Mouse (Mus musculus) myocyte (in vitro differentiated cells): Measurements from ENCODE around the gene Ppp1r8. TPM values are rescaled to one million over a fixed set of nuclear protein-coding genes. Genes with fewer than 3 reads are reported as not detected.

Experiments
- H3K27me3 ChIP-seq: one replicate; pipeline ENCODE4 v1.6.1; 2011; ENCODE audit not compliant: control insufficient read depth, insufficient read depth, insufficient read length
- H3K36me3 ChIP-seq: one replicate; pipeline ENCODE4 v1.6.1; 2011; ENCODE audit not compliant: control insufficient read depth, insufficient read depth
- H3K4me2 ChIP-seq: one replicate; pipeline ENCODE4 v1.6.1; 2011; ENCODE audit warnings: low read depth, control low read depth
- H3K4me3 ChIP-seq: one replicate; pipeline ENCODE4 v1.5.1; 2011; ENCODE audit warnings: mild to moderate bottlenecking, control low read depth, moderate library complexity
- H3K79me2 ChIP-seq: one replicate; pipeline ENCODE4 v1.6.1; 2011; ENCODE audit not compliant: control insufficient read depth, insufficient read depth
- H3ac ChIP-seq: one replicate; pipeline ENCODE4 v1.6.1; 2011; ENCODE audit not compliant: control insufficient read depth, insufficient read length
- CEBPB ChIP-seq: IDR thresholded peaks from 2 replicates; pipeline ENCODE4 v1.6.1; 2011; ENCODE audit warnings: mild to moderate bottlenecking, moderate library complexity; ENCODE audit not compliant: poor library complexity, insufficient read depth, severe bottlenecking
- E2F4 ChIP-seq: IDR thresholded peaks from one replicate; pipeline ENCODE4 v1.6.1; 2011; ENCODE audit warnings: mild to moderate bottlenecking, control low read depth, moderate library complexity; ENCODE audit not compliant: insufficient read depth
- MAX ChIP-seq: IDR thresholded peaks from one replicate; pipeline ENCODE4 v1.6.1; 2011; ENCODE audit warnings: low read depth, mild to moderate bottlenecking, control low read depth
- MYOD1 ChIP-seq, 3 experiments: IDR thresholded peaks; one replicate each; pipeline ENCODE4 v1.6.1; 2011; ENCODE audit warnings: control low read depth in 2 of 3, low read depth in 2 of 3, mild to moderate bottlenecking in 2 of 3, moderate library complexity in 1 of 3; ENCODE audit not compliant: insufficient read length in 2 of 3, control insufficient read depth in 1 of 3
- MYOG ChIP-seq, 3 experiments: IDR thresholded peaks; one replicate each; pipeline ENCODE4 v1.6.1; 2011; ENCODE audit warnings: control low read depth in 2 of 3, low read depth in 2 of 3, mild to moderate bottlenecking in 2 of 3; ENCODE audit not compliant: insufficient read length in 2 of 3, control insufficient read depth in 1 of 3, insufficient read depth in 1 of 3
- POLR2A ChIP-seq: IDR thresholded peaks from one replicate; pipeline ENCODE4 v1.6.1; 2011; ENCODE audit warnings: low read depth, mild to moderate bottlenecking, control low read depth, moderate library complexity; ENCODE audit not compliant: insufficient read length
- POLR2AphosphoS2 ChIP-seq: IDR thresholded peaks from one replicate; pipeline ENCODE4 v1.6.1; 2011; ENCODE audit warnings: low read depth, control low read depth; ENCODE audit not compliant: insufficient read length
- REST ChIP-seq: IDR thresholded peaks from one replicate; pipeline ENCODE4 v1.6.1; 2011; ENCODE audit warnings: mild to moderate bottlenecking, control low read depth, moderate library complexity; ENCODE audit not compliant: insufficient read depth, insufficient read length
- SRF ChIP-seq: IDR thresholded peaks from one replicate; pipeline ENCODE4 v1.6.1; 2011; ENCODE audit warnings: low read depth; ENCODE audit not compliant: control insufficient read depth, insufficient read length
- TCF12 ChIP-seq: IDR thresholded peaks from one replicate; pipeline ENCODE4 v1.6.1; 2011; ENCODE audit warnings: mild to moderate bottlenecking, control low read depth; ENCODE audit not compliant: poor library complexity, insufficient read depth, severe bottlenecking
- TCF3 ChIP-seq: IDR thresholded peaks from one replicate; pipeline ENCODE4 v1.6.1; 2011; ENCODE audit warnings: low read depth, control low read depth; ENCODE audit not compliant: insufficient read length
- USF1 ChIP-seq: IDR thresholded peaks from one replicate; pipeline ENCODE4 v1.6.1; 2011; ENCODE audit warnings: low read depth, mild to moderate bottlenecking, control low read depth, moderate library complexity
- polyA plus RNA-seq: library from polyadenylated mRNA; unstranded; fragments of >200 nt; fragmentation: generic; extraction: Trizol; gene quantifications from one replicate; pipeline ENCODE4 v1.2.1, GENCODE M21; 2012; ENCODE audit warnings: missing spikeins

The Ppp1r8 gene
- 62.4 TPM for polyA plus RNA-seq

DNA sequence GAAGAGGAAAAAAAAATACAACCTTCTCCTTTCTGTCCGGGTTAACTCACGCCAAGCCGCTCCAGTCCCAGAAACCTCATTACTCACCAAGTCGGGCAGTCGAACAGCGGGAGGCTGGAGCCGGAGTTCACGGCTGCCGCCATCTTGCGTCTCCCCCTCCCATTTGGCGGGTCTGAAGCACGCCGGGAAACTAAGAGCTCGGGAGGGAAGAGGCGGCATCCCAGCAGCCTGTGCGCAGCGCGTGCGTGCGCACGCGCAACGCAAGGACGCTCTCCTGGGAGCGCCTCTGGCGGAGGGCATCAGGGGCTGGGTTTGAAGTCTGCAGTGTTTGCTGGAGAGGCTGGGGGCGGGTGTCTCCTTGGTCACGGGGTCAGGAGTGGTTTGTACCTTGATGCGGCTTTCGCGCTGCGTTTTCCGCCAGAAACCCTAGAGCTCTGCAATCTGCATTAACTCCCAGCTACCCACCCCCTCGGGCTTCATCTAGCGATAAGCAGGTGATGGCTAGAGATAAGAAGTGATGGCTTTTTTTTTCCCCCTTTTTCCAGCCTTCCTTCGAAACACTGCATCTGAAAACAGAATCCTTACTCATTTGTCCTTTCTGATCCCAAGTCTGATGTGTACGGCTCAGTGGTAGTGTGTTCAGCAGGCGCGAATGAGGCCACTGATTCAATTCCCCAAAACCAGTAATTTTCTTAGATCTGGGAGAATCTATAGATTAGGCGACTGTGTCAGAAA lies at the start of gene Ppp1r8:
Ppp1r8 (minus strand) TSS at position 200 of the 735 bp plus-strand sequence.
- TF ChIP-seq USF1 (peak; percentile 45), POLR2A (peak; percentile 95), E2F4 (peak; percentile 45), TCF12 (no peak), POLR2AphosphoS2 (peak; percentile 93), SRF (peak; percentile 46), MAX (no peak)
- Histone ChIP-seq H3K79me2 (peaks cover 36% of the 10 kb centered on the region), H3K36me3 (peaks cover 23% of the 10 kb centered on the region), H3ac (peak within 1 kb of the TSS; percentile 67), H3K27me3 (no peaks in the 10 kb centered on the region), H3K4me3 (peak within 1 kb of the TSS; percentile 74), H3K4me2 (peak within 1 kb of the TSS; percentile 93)

DNA sequence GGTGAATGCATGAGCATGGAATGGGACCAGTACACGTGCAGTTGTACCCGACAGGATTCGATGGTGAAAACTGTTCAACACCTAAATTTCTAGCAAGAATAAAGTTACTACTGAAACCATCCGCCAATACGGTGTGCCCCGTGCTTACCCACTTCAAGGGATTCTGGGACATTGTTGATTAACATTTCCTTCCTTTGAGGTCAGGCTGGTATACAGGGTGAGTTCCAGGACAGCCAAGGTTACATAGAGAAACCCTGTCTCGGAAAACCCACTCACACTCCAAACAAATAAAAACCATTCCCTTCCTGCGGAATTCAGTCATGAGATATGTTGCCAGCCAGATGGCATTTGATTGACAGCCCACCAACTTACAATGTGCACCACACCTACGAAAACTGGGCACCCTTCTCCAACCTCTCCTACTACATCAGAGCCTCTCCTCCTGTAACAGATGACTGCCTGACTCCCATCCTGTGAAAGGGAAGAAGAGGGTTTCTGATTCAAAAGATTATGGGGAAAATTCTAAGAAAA lies 41.9 kb upstream of the Ppp1r8 start:
- H3K4me3 ChIP-seq: peak overlapping the region; percentile 97
- TF ChIP-seq REST (no peak), SRF (no peak), MYOG (IDR thresholded peaks at IDR 0.05; ENCODE audit: control insufficient read depth in 1 of 3, insufficient read depth in 1 of 3, insufficient read length in 2 of 3, low read depth in 2 of 3) (no peak), TCF3 (no peak), MAX (no peak), USF1 (no peak), CEBPB (no peak), E2F4 (no peak), POLR2A (no peak), MYOD1 (IDR thresholded peaks at IDR 0.05; ENCODE audit: control insufficient read depth in 1 of 3, insufficient read length in 2 of 3, low read depth in 2 of 3) (no peak), TCF12 (no peak), POLR2AphosphoS2 (no peak)
- H3K79me2 ChIP-seq: peaks cover 42% of the 10 kb centered on the region

DNA sequence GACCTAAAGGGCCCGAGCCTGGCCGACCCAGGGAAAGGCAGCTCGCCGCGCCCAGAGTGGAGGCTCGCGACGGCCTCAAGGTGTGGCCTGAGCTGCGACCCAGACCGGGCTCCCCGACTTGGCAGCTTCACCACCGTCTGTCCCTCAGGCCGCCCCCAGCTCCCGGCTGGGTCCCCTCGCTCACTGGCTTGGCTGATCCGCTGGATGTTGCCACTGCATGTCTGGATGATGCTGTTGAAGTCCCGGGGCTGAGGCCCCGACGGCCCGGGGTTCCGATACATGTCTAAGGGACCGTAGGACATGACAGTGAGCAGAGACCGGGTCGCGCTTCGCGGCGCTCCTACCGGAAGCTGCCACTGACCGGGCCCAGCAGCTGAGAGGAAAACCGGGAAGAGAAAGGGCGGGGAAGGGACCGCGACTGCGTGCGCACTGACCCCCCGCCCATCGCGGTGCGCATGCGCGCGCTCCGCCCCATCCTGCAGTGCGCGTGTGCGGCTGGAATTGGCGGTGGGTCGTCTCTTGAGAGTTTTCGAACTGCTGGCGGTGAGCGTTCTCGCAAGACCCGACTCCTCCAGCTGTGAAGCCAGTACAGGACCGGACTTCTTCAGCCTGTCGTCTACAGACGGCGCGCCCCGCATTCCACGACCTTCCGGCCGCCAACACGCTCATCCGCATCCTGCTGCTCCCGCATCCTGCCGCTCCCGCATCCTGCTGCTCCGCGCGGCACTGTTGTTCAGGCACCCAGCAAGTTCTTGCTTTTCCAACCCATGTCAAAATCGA lies 41.3 kb upstream of the Ppp1r8 start, which contains the start of gene Stx12:
Stx12 (minus strand) TSS at position 446 of the 780 bp plus-strand sequence.
- peak within 1 kb of the TSS; percentile 97 for H3K4me3 ChIP-seq
- H3K27me3 ChIP-seq: no peaks in the 10 kb centered on the region
- TF ChIP-seq TCF3 (no peak), MAX (no peak), POLR2AphosphoS2 (peak; percentile 98), MYOG (IDR thresholded peaks at IDR 0.05; ENCODE audit: control insufficient read depth in 1 of 3, insufficient read depth in 1 of 3, insufficient read length in 2 of 3, low read depth in 2 of 3) (peak in 2 of 3 experiments; percentile 26 to 63), POLR2A (peak; percentile 92), MYOD1 (IDR thresholded peaks at IDR 0.05; ENCODE audit: control insufficient read depth in 1 of 3, insufficient read length in 2 of 3, low read depth in 2 of 3) (peak in 1 of 3 experiments; percentile 65)
- H3ac ChIP-seq: peak within 1 kb of the TSS; percentile 36
- H3K36me3 ChIP-seq: peaks cover 7% of the 10 kb centered on the region
- peak within 1 kb of the TSS; percentile 94 for H3K4me2 ChIP-seq
- peaks cover 49% of the 10 kb centered on the region for H3K79me2 ChIP-seq

More for the DNA sequence above, 41.9 kb upstream of the Ppp1r8 start:
- Histone ChIP-seq H3K27me3 (no peaks in the 10 kb centered on the region), H3ac (peak overlapping the region; percentile 36), H3K36me3 (peaks cover 7% of the 10 kb centered on the region), H3K4me2 (peak overlapping the region; percentile 94)

DNA sequence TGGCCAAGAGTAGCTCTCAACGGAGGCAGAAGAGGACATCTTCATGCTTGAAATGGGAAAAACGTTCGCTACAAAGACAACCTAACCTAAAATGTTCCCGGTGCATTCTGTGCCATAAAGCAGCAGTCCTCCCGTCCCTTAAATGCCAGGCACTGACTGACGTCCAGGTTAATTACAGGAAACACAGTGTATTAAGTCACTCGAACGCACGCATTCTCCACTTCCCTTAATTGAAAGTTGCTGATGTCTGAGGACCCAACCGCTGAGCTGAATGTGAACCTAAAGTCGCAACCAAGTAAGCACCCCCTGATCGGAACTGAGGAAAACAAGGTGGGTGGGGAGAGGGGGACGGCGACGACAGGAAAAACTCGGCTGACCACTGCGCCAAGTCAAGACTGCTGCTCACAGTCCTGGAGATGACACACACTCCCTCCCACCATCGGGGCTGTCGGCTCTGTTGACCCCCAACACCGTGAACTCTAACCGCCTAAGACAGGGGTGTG lies 40.6 kb upstream of the Ppp1r8 start:
- Histone ChIP-seq H3K4me2 (peak overlapping the region; percentile 85), H3K4me3 (peak overlapping the region; percentile 97), H3K27me3 (no peaks in the 10 kb centered on the region), H3K79me2 (peaks cover 55% of the 10 kb centered on the region), H3K36me3 (peaks cover 7% of the 10 kb centered on the region), H3ac (peak overlapping the region; percentile 36)
- TF ChIP-seq REST (no peak), TCF3 (no peak), USF1 (no peak)
